Mouse (Mus musculus) midbrain, embryonic 14.5 days (tissue): ENCODE results near the gene Papss2. TPM values are rescaled to one million over a fixed set of nuclear protein-coding genes. Genes with fewer than 3 reads are reported as not detected.

Experiments used
- ATAC-seq: fragments of 200-750 bp; cut with Nextera tagmentation; 2 replicates; pipeline ENCODE4 v1.8.0; 2017; ENCODE audit warnings: moderate number of reproducible peaks, moderate library complexity; ENCODE audit not compliant: low FRiP score, low TSS enrichment
- DNase-seq: peaks from one replicate; pipeline ENCODE4 v3.0.0-alpha.2; 2015
- H3K27ac ChIP-seq: fragments of 300-500 bp; sonication (generic); replicated peaks from 2 replicates; pipeline ENCODE4 v1.5.1; 2014; ENCODE audit warnings: mild to moderate bottlenecking, low read depth, low read length, moderate library complexity
- H3K27me3 ChIP-seq: fragments of 300-500 bp; sonication (generic); 2 replicates; pipeline ENCODE4 v1.6.1; 2014; ENCODE audit warnings: low read length, control low read depth, mixed read lengths; ENCODE audit not compliant: control insufficient read depth, insufficient read depth
- H3K36me3 ChIP-seq: fragments of 300-500 bp; sonication (generic); 2 replicates; pipeline ENCODE4 v1.6.1; 2014; ENCODE audit warnings: low read length, control low read depth; ENCODE audit not compliant: control insufficient read depth, insufficient read depth
- H3K4me1 ChIP-seq: fragments of 300-500 bp; sonication (generic); 2 replicates; pipeline ENCODE4 v1.6.1; 2014; ENCODE audit warnings: mild to moderate bottlenecking, antibody characterized with exemption, low read length, control low read depth; ENCODE audit not compliant: control insufficient read depth, insufficient read depth
- H3K4me2 ChIP-seq: fragments of 300-500 bp; sonication (generic); 2 replicates; pipeline ENCODE4 v1.6.1; 2014; ENCODE audit warnings: mild to moderate bottlenecking, low read length, moderate library complexity
- H3K4me3 ChIP-seq: fragments of 300-500 bp; sonication (generic); replicated peaks from 2 replicates; pipeline ENCODE4 v1.5.1; 2014; ENCODE audit warnings: low read depth, low read length
- H3K9ac ChIP-seq: fragments of 300-500 bp; sonication (generic); replicated peaks from 2 replicates; pipeline ENCODE4 v1.6.1; 2014; ENCODE audit warnings: mild to moderate bottlenecking, low read length, moderate library complexity
- H3K9me3 ChIP-seq: fragments of 300-500 bp; sonication (generic); 2 replicates; pipeline ENCODE4 v1.6.1; 2016; ENCODE audit warnings: low read length, control low read depth, mixed read lengths; ENCODE audit not compliant: control insufficient read depth
- WGBS: fragments of 180-500 bp; shearing (Covaris S2); extraction: QIAGEN DNeasy Blood & Tissue Kit; methylation state at CpG from one replicate; pipeline ENCODE4 v1.1.7; 2014; 5-methylcytosine and 5-hydroxymethylcytosine counted together
- polyA plus RNA-seq: library from polyadenylated mRNA; unstranded; fragments of >200 nt; fragmentation: Nextera tagmentation; extraction: Ambion mirVana; gene quantifications from 2 replicates; pipeline ENCODE4 v1.2.1, GENCODE M21; 2014

Gene Papss2
- polyA plus RNA-seq, 1 experiment from 2014 or later: 1.0 TPM

DNA sequence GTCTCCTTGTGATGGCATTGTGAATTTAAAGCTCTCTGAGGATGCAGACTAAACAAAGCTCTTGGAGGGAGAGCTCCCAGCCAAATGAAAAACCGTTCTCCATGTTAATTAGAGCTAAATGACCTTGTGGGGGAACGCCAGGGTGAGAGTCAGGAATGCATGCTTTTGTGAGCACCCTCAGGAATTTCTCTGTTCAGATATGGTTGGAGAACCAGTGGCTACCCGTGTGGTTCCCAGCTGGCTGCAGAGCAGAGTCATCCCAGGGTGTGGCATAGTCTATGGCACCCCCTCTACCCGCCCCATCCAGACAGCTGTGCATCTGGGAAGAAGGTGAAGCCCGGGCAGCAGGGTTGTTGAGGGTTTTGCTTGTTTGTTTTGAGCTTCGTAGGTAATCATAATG, 7.9 kb upstream of the Papss2 start:
- ATAC-seq: no peak
- no peak for DNase-seq
- 67% methylated on average over 6 of the region's 6 CpGs for WGBS

DNA sequence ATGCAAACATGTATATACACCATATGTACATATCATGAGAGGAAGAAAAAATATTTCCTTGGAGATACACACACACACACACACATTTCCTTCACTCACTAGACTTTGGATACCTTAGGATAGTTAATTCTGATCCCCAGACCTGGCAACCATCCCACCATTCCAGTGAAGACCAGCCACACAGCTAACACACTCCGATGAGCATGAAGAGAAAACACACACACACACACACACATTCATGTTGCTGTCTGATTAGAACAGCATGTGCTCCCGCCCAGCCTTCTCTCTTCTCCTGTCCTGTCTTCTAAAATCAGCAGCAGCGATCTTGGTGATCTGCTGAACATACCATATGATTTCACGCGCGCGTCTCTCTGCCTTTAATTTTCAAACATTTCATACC, 2.8 kb upstream of the Papss2 start:
- Histone ChIP-seq H3K9ac (no peak overlapping the region), H3K9me3 (no peaks in the 10 kb centered on the region), H3K4me2 (no peak overlapping the region), H3K36me3 (no peaks in the 10 kb centered on the region), H3K27me3 (peaks cover 25% of the 10 kb centered on the region), H3K4me1 (no peaks in the 10 kb centered on the region), H3K4me3 (no peak overlapping the region), H3K27ac (no peak overlapping the region)
- ATAC-seq: no peak
- no peak for DNase-seq
- 93% methylated on average over 7 of the region's 7 CpGs for WGBS

More for the DNA sequence above, 7.9 kb upstream of the Papss2 start:
- no peak overlapping the region for H3K4me2 ChIP-seq
- H3K4me3 ChIP-seq: no peak overlapping the region
- no peaks in the 10 kb centered on the region for H3K9me3 ChIP-seq
- H3K9ac ChIP-seq: no peak overlapping the region
- H3K27ac ChIP-seq: no peak overlapping the region
- H3K27me3 ChIP-seq: no peaks in the 10 kb centered on the region
- H3K4me1 ChIP-seq: no peaks in the 10 kb centered on the region
- H3K36me3 ChIP-seq: no peaks in the 10 kb centered on the region

DNA sequence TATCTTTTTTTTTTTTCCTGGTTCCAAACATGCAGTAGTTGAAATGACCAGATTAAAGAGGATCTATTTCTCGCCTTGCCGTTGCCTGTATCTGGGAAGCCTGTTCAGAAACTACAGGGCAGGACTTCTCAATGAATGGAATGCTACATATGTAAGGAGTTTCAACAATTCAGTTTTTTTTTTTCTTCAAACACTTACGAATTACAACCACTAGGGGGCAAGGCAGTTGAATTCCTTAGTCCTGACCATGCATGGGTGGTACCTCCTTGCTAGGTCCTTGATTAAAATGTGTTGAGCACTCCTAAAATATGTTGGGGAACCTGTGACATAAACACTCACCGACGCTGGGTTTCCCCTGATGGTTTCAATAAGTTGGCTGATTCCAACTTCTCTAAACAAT, 1.7 kb upstream of the Papss2 start:
- H3K9me3 ChIP-seq: no peaks in the 10 kb centered on the region
- no peak overlapping the region for H3K27ac ChIP-seq
- H3K4me2 ChIP-seq: no peak overlapping the region
- 81% methylated on average over 5 of the region's 5 CpGs for WGBS
- H3K27me3 ChIP-seq: peaks cover 26% of the 10 kb centered on the region
- ATAC-seq: no peak
- no peaks in the 10 kb centered on the region for H3K36me3 ChIP-seq
- no peak overlapping the region for H3K4me3 ChIP-seq
- H3K9ac ChIP-seq: no peak overlapping the region
- no peak for DNase-seq
- H3K4me1 ChIP-seq: no peaks in the 10 kb centered on the region

DNA sequence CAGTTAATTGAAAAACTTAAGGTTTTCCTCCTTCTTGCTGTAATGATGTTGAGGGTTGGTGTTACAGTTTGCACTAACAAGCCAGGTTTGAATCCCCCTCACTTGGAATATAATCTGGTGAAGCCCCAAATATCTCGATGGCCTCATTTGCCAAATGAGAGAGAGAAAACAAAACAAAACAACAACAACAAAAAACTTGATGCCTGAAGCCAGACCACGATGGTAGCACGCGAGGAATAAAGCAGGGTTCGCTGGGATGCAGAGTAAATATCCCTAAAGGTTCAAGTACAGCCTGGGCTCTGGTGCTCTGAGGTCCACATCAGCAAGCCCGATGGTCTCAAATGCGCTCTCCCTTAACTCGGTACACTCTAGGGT, 472 bp upstream of the Papss2 start:
- H3K4me2 ChIP-seq: peak overlapping the region; percentile 79
- no peak for DNase-seq

DNA sequence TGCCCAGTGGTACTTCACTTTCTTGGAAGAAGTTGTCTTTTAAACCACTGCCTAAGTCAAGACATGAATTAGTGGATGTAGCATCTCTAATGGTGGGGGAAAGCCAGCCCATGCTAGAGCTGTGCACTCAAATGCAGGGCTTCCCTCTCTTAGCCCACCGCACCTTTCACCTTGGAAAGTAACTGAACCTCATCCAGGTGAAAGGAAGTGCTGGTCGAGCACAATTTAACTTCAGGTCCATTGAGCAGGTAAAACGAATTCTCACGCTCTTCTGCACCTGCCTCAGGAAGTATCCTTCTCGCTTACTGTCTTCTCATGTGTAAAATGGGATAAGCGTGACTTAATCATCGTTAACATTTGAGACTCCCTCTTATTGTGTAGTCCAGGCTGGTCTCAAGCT, 3.4 kb downstream of the Papss2 start:
- Histone ChIP-seq H3K36me3 (no peaks in the 10 kb centered on the region), H3K4me2 (no peak overlapping the region), H3K4me1 (no peaks in the 10 kb centered on the region), H3K27me3 (peaks cover 26% of the 10 kb centered on the region), H3K27ac (no peak overlapping the region), H3K4me3 (no peak overlapping the region), H3K9ac (no peak overlapping the region), H3K9me3 (no peaks in the 10 kb centered on the region)
- 83% methylated on average over 7 of the region's 7 CpGs for WGBS
- no peak for ATAC-seq
- DNase-seq: no peak

More for the DNA sequence above, 472 bp upstream of the Papss2 start:
- H3K4me3 ChIP-seq: peak overlapping the region; percentile 46
- H3K36me3 ChIP-seq: no peaks in the 10 kb centered on the region
- no peak overlapping the region for H3K27ac ChIP-seq
- H3K4me1 ChIP-seq: no peaks in the 10 kb centered on the region
- ATAC-seq: no peak
- H3K9me3 ChIP-seq: no peaks in the 10 kb centered on the region
- 30% methylated on average over 8 of the region's 8 CpGs for WGBS
- peak overlapping the region; percentile 45; the same call in 1 of the 2 replicates for H3K9ac ChIP-seq
- H3K27me3 ChIP-seq: peaks cover 26% of the 10 kb centered on the region

DNA sequence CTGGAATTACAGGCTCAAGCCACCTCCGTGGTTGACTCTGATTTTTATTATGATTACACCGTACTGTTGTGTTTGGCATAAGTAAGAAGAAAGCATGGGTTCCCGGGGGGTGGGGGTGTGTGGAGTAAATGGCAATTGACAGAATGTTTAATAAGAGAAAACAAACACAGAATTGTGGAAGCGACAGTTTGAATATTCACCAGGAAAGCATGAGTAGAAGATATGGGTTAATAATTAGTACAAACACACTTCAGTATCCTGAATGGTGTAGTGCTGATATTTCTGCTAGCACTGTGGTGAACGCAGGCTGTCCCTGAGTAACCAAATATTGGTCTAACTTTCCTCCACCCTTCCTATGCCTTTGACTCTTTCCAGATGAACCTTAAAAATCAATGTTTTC, 3.8 kb downstream of the Papss2 start:
- no peak for ATAC-seq
- no peak for DNase-seq
- H3K9ac ChIP-seq: no peak overlapping the region
- no peak overlapping the region for H3K27ac ChIP-seq
- no peaks in the 10 kb centered on the region for H3K4me1 ChIP-seq
- 82% methylated on average over 5 of the region's 5 CpGs for WGBS
- H3K4me2 ChIP-seq: no peak overlapping the region
- no peaks in the 10 kb centered on the region for H3K9me3 ChIP-seq
- peaks cover 25% of the 10 kb centered on the region for H3K27me3 ChIP-seq
- no peaks in the 10 kb centered on the region for H3K36me3 ChIP-seq
- H3K4me3 ChIP-seq: no peak overlapping the region

DNA sequence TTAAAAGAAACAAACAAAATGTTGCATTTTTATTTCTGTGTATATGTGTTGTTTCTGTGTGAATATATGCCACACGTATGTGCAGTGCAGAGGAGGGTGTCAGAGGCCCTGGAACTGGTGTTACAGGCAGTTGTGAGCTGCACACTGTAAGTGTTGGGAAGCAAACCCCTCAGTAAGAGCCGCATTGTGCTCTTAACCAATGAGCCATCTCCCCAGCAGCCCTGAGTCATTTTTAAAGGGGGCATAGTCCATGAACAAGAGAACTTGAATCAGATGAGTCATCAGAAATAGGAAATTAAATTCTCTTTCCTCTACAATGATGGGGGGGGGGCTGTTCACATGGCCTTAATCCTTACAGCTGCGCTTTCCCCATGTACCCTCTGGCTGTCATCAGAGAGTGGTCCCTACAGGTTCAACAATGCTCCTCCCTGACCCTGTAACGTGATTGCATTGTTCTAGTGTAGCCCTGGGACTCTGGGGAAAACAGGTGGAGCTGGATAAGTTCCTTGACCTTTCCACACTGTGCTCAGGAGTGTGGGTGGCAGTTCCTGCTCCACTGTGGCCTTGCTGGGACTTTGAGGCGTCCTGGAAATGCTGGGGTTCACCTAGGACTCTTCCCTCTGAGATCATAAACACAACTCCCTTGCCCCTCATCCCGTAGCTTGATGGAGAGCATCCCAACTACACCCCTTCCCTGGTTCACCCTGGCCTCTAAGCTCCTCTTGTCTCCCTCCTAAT, 5.6 kb downstream of the Papss2 start:
- Histone ChIP-seq H3K4me3 (no peak overlapping the region), H3K4me2 (no peak overlapping the region), H3K4me1 (no peaks in the 10 kb centered on the region), H3K9me3 (no peaks in the 10 kb centered on the region), H3K27me3 (peaks cover 10% of the 10 kb centered on the region), H3K36me3 (no peaks in the 10 kb centered on the region), H3K27ac (no peak overlapping the region), H3K9ac (no peak overlapping the region)
- no peak for ATAC-seq
- no peak for DNase-seq
- 60% methylated on average over 6 of the region's 6 CpGs for WGBS

DNA sequence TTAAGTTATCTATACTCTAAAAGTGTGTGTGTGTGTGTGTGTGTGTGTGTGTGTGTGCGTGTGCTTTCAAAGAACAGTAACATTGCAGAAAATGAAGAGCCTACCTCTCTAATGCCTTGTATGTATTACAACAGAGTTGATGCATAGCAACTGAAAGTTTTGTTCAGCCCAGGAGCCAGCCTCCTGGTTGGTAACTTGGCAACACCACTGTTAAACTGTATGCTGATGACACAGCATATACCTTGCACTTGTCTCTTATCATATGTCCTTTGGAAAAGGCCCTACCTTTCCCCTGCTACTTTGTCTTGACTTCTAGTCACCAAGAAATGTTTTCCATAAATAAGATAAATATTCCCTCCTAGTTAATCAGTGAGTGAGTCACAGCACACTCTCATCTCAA, 7.9 kb downstream of the Papss2 start:
- ATAC-seq (no peak), DNase-seq (no peak)
- Histone ChIP-seq H3K4me1 (no peaks in the 10 kb centered on the region), H3K36me3 (no peaks in the 10 kb centered on the region), H3K9me3 (no peaks in the 10 kb centered on the region), H3K27ac (no peak overlapping the region), H3K4me3 (no peak overlapping the region), H3K9ac (no peak overlapping the region), H3K27me3 (no peaks in the 10 kb centered on the region), H3K4me2 (no peak overlapping the region)
- 94% methylated on average over 1 of the region's 1 CpGs for WGBS

DNA sequence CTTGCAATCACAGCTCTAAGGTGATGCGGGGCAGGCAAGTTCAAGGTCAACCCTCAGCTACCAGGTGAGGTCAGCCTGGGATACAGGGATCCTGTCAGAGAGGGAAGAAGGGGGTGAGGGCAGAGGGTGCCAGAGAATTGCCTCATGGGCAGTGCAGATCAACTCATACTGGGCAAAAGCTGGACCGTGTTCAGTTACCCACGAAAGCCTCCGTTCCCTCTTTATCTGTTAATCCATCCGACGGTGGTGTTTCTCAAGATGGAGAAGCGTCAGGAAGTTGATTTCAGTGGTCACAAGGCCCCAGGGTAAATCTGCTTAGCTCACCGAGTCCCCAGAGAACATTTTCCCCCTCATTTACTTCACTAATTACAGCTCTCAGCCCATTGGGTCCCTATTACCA, 8.5 kb downstream of the Papss2 start:
- no peak overlapping the region for H3K9ac ChIP-seq
- no peak for DNase-seq
- no peaks in the 10 kb centered on the region for H3K4me1 ChIP-seq
- no peak overlapping the region for H3K4me2 ChIP-seq
- no peaks in the 10 kb centered on the region for H3K27me3 ChIP-seq
- no peaks in the 10 kb centered on the region for H3K9me3 ChIP-seq
- 52% methylated on average over 8 of the region's 8 CpGs for WGBS
- ATAC-seq: no peak
- H3K4me3 ChIP-seq: no peak overlapping the region
- H3K27ac ChIP-seq: no peak overlapping the region
- H3K36me3 ChIP-seq: no peaks in the 10 kb centered on the region
